Mouse (Mus musculus): ENCODE data around the gene Arhgap24. TPM values are rescaled to one million over a fixed set of nuclear protein-coding genes. Genes with fewer than 3 reads are reported as not detected.

Gene Arhgap24
- polyA plus RNA-seq, 3 experiments from 2014 or later: 0.29 to 3.2 (median 2.4) TPM

DNA sequence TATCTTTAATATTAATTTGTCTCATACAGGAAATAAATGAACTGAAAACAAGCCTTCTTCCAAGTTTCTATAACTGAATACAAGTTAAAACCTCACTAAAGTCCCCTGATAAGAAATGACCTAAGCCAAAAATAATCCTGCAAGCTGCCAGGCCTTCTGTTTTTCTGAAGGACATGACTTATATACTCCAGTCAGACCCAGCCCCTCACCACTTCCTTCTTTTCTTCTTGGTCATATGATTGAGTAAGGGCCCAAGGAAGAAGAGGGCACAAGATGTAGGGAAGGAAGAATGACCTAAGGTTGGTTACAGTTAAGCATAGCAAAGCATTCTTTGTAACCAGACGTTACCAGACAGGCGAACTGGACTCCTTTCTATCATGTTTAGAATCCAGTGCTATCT, 21.1 kb downstream of the Arhgap24 start:
- no peak for ATAC-seq

DNA sequence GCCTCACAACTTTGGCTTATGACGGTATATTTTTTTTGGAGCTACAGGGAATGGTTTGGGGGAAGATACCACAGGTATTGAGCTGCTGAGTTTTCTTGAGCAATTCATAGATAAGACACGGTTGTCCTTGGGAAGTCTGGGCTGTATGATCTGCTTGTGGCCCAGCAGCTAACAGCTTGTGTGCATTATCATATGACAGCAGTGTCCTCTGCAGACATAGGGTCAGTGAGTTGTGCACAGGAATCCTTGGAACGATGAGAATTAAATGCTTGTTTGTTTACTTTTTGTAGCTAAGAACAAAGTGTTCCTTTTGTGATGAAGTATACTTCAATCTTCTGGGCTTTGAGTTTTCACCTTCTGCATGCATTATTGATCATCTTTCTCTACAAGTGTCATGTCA, 21.9 kb downstream of the Arhgap24 start:
- no peak for ATAC-seq

- ATAC-seq: no peak
These were observed 22.7 kb downstream of the Arhgap24 start for GRCm38 (mm10) chr5:102503868-102504267.

GRCm38 (mm10) chr5:102504557-102504956, 23.4 kb downstream of the Arhgap24 start:
- ATAC-seq: no peak

GRCm38 (mm10) chr5:102508162-102508561, 27.0 kb downstream of the Arhgap24 start:
- no peak for ATAC-seq

- ATAC-seq: no peak
These were observed 28.2 kb downstream of the Arhgap24 start for GRCm38 (mm10) chr5:102509381-102509780.

- ATAC-seq: no peak
These were observed 30.5 kb downstream of the Arhgap24 start for GRCm38 (mm10) chr5:102511651-102512050.

GRCm38 (mm10) chr5:102515496-102515895, 34.3 kb downstream of the Arhgap24 start:
- no peak for ATAC-seq

GRCm38 (mm10) chr5:102520506-102520905, 39.3 kb downstream of the Arhgap24 start:
- no peak for ATAC-seq

DNA sequence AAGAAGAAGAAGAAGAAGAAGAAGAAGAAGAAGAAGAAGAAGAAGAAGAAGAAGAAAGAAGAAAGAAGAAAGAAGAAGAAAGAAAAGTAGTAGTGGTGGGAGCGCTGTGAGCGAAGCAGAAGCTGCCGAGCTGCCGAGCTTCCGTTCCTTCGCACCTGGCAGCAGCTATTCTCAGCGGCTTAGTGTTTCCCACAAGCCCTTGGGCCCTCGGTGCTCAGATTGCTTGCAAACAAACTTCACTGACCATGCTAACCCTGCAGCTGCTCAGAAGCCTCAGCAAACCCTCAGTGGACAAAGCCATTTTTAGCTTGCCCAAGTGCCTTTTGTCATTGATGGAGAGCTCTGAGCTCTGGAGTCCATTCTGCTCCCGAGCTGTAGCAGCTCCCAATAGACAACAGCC, 54.1 kb downstream of the Arhgap24 start:
- ATAC-seq: no peak

GRCm38 (mm10) chr5:102537819-102538218, 56.6 kb downstream of the Arhgap24 start:
- no peak for ATAC-seq

DNA sequence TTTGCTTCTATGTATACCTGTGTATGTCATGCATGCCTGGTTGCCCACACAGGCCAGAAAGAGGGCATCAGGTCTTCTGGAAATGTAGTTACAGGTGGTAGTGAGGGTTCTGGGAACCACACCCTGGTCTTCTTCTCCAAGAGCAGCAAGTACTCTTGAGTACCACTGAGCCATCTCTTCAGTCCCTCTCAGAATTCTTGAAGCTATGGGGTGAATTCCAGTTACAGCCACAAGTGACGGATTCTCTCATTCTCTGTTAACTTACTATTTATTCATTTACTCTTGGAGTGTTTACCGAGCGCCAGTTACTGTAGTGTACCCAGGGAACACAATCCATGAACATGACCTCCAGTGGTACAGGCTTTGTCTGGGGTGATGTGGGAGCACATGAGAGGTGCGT, 65.1 kb downstream of the Arhgap24 start:
- no peak for ATAC-seq

- ATAC-seq: no peak
These were observed 66.6 kb downstream of the Arhgap24 start for GRCm38 (mm10) chr5:102547786-102548185.

DNA sequence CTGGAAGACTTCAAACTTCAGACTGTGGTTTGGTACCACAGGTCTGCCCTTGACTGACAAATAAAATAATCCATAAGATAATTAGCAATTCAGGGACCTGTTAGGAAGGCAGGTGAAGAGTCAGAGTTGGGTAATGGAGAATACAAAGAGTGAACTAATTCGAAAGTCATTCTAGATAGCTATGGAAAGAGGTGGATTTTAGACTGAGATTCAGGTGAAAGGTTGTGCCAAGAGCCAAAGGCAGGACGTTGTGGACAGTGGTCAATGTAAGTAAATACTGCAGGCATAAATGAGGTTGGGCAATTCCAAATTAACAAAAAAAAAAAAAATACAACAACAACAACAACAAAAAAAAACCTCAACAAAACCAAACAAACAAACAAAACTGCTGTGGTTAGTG, 67.2 kb downstream of the Arhgap24 start:
- no peak for ATAC-seq

- no peak for ATAC-seq
These were observed 69.0 kb downstream of the Arhgap24 start for GRCm38 (mm10) chr5:102550211-102550610.

- no peak for ATAC-seq
These were observed 69.9 kb downstream of the Arhgap24 start for GRCm38 (mm10) chr5:102550870-102551637.

DNA sequence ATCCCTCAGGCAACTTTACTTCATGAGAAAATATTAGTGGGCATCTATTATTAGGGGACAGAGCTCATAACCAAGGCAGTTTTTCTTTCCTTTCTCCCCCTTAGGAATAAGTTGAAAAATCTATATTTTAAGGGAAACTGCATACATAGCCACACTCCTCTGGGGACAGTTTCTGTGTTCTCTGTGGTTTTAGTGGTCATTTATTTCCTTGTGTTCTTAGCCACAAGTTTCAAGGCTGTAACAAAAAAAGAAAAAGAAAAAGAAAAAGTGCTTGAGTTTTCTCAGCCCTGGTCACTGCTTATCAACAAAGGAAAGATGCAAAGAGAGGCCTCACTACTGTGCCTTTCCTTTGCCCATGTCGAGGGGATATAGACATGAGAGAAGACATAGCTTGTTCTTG, 71.3 kb downstream of the Arhgap24 start:
- no peak for ATAC-seq

- no peak for ATAC-seq
These were observed 74.8 kb downstream of the Arhgap24 start for GRCm38 (mm10) chr5:102555958-102556357.

GRCm38 (mm10) chr5:102560270-102560669, 79.1 kb downstream of the Arhgap24 start:
- ATAC-seq: no peak

GRCm38 (mm10) chr5:102563971-102564370, 82.8 kb downstream of the Arhgap24 start:
- ATAC-seq: no peak

- no peak for ATAC-seq
These were observed 87.6 kb downstream of the Arhgap24 start for GRCm38 (mm10) chr5:102568764-102569163.

DNA sequence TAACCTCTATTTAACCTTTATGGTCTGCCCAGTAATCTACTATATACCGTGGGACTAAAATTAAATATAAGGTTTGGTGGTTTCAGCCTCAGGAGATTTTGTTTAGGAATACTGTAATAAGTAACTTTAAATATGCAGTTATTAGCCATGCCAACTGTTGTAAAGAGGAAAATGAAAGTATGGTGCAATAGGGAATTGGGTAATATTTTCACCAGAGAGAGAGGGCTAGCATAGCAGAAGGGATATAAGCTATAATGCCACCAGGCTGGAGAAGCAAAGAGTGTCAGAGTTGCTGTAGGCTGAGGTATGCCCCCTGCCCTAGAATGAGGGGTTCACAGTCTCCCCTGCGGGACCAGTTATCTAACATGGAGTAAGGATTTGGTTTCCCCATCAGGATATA, 90.3 kb downstream of the Arhgap24 start:
- ATAC-seq: no peak

GRCm38 (mm10) chr5:102576750-102577149, 95.6 kb downstream of the Arhgap24 start:
- ATAC-seq: no peak

GRCm38 (mm10) chr5:102577729-102578128, 96.5 kb downstream of the Arhgap24 start:
- no peak for ATAC-seq

- no peak for ATAC-seq
These were observed 97.2 kb downstream of the Arhgap24 start for GRCm38 (mm10) chr5:102578431-102578830.
